Mouse (Mus musculus) ES-CJ7 (cell line): Measurements from ENCODE around the gene Anpep.
A peak's percentile ranks its signal among the peaks of the same experiment; 100 is the strongest.

Source experiments
- DNase-seq: peaks from one replicate; pipeline ENCODE4 v3.0.0; 2011; ENCODE audit warnings: low read depth, low spot score

Gene Anpep

DNA sequence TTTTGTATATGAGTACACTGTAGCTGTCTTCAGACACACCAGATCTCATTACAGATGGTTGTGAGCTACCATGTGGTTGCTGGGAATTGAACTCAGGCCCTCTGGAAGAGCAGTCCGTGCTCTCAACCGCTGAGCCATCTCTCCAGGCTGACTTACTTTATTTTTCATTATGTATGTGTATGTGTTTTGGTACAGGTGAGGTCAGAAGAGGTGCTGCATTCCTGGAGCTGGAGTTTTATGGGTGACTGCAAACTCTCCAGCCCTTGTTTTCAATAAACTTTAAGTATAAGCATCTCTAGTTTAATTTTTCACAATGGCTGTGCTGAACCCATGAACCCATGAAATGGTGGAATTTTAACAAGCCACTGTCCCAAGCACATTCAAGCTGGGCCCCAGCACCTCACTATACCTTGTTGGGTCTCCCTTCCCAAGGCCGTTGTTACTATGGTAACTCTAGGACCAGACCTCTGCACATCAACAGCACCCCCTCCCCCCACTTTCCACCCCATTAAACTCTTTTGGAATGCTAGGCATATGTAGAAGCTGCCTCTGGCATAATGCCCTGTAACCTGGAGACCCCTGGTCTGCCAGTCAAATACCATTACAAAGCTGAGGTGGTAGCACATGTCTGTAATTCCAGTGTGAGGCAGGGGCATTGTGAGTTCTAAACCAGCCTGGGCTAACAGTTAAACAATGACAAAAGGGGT is 5.6 kb upstream of the Anpep start:
- peak; percentile 38 for DNase-seq

DNA sequence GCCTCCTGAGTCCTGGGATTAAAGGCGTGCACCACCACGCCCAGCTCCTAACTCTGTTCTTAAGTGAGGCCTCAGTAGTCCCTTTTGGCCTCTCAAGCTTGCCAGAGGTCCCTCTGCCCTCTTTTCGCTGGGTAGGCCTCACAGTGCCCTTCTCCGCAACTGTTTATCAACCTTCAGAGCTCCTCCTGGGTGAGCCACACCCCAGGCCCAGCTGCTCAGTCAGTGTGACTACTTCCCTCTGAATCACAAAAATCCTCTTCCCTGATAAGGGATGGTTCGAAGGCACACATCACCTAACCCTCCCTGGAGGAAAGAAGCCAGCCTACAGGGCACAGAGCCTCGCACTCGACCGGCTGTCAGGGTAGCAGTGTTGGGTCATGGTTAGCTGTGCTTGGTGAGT is 935 bp upstream of the Anpep start:
- DNase-seq: no peak

DNA sequence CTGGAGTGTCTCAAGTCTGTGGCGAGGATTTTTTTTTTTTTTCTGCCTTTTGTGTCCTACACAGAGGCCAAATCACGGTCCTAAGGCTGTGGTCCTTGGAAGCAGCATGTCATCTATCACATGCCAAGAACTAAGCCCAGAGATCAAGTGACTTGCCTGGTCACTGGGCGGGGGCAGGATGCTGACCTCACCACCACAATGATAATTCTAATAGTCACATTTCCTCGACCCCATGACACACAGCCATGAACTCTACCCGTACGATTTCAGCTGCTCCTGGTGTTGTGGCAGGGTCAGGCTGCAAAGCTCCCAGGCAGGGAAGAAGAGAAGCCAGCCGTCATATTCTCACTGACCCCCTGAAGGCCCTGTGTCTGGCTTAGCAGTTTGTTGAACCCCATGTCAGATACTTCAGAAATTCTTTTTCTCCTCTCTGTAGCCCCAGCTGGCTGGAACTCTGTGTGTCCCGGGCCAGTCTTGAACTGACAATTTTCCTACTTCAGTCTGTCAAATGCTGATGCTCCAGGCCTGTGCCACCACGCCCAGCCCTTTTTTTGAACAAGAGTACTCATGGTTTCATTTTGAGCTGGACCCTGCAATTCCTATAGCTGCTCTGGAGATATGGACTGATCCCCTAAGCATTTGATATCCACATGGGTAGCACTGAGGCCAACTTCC is 1.8 kb downstream of the Anpep start:
- DNase-seq: no peak

DNA sequence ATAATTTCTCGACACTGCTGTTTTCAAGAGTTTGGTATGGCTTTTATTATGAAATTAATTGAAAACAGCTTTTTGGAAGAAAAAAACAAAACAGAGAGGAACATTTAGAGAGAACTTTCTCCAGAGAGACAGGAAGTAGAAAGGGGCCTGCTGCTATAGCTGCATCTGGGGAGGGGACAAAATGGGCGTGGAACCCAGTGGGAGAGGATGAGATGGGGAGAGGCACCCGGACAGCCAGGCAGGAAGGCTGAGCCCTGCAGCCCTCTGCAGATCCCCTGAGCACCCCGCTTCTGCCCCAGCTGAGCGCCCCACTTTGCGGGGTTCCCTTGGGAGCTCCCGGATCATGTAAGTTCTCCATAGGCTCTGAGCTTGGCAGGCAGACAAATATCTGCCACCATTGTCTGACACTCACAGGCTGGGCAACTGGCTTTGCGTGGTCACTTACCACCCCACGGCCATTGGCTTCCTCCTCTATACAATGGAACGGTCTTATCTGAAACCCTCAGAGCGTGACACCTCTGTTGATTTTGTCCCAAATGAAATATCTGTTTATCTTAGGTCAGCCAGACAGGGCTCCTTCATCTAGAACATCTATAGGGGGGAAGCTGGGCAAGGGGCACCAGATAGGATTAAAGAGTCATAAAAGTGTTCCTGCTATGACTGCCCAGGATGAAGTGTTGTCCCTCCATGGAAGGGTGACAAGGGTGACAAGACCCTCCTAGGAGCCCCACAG is 2.5 kb downstream of the Anpep start:
- DNase-seq: no peak

DNA sequence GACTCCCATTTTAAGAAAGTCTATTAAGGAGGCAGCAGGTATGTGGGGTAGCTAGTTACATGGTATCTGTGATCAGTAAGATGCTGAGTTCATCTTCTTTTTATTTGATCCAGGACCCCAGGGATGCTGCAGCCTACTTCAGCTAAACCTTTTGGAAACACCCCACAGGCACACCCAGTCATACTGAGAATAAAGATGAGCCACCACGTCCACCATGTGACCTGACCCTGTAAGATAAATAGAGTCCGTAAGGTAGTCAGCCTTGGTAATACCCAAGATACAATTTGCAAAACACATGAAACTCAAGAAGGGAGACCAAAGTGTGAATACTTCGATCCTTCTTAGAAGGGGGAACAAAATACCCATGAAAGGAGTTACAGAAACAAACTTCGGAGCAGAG is 4.6 kb downstream of the Anpep start:
- no peak for DNase-seq

DNA sequence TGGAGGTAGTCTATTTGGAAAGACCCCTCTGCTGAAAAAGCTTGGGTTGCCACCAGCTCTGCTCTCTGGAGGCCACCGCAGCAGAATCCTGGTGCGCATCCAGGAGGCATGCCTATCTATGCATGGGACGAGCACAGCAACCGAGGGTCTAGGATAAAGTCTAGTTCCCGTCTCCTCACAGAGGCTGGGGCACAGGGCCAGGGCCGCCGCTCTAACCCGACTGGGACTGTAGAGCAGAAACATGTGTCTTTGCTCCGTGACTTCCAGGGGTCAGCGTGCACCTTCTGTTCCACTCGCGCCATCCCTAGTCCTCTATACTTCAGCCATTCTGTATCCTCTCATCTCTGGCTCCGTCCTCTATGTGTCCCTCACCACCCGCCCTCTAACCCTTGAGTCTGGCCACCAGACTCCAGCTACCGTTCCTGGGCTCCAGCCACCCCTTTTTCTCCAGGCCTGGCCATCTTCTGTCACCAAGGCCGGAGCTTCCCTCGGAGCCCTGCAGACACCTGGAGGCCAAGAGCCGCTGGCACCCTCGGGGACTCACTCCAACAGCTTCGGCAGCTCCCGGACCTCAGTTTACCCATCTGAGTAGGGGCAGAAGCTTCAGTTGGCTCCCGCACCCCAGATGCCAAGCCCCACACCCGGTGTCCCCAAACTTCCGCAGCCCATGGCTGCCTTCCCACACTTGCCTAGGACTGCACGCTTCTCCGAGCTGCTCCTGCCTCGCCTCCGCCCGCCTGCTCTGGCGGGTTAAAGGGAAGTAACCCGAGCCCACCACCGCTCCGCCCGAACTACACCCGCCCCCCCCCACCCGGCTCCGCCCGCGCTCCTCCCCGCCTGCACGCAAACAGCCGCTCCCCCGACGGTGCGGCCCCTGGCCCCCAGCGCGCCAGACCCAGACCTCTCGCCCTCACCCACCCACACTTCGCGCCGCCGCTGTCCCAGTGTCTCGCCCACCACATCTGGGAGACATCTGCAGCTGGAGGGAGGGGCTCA is 13.1 kb downstream of the Anpep start:
- peak; percentile 35 for DNase-seq

DNA sequence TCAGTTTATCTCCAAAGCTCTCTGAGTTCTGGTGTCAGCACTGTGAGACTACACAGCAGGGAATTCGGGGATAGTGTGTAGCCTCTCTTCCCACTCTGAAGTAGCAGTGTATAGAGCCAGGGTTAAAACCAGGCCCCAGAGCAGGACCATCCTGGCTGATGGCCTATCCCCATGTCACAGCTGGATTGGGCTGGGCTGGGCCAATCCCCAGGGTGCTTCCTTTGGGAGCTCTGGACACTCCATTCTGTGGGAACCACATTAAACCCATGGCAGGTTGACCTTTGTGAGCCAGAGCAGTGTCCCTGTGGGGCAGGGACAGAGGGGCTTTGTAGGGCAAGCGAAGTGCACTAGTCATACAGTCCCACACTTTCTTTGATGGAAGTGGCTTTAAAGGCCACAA is 14.5 kb downstream of the Anpep start:
- no peak for DNase-seq

DNA sequence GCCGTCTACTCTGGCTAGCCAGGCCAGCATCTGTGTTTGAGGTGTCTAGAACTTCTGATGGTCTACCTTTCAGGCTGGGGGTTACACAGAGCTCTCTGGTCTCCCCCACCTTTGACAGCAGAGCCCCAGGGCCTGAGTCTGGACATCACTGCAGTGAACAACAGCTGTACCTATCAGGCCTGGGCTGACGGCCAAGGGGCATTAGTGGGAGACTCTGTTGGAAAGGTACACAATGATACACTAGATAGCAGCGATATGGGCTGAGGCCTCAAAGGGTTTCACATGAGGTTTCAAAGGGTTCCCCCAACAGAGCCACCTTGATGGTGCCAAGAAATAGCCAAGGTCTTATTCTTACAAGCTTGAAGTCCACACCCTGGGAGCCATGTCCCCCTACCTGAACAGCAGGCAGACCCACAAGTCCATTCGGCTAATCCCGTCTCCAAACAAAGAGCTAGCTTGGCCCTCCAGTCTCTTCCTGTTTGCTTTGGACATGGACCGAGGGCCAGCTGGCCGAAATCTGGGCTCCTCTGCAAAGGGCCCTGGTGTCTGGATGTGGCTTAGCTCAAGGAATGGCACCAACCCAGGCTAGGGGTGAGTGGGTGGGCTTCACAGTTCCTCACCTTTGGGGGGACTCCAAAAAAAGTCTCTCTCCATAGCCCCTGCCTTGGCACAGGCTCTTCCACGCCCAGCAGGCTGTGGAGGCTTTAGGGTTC is 16.6 kb downstream of the Anpep start:
- no peak for DNase-seq

DNA sequence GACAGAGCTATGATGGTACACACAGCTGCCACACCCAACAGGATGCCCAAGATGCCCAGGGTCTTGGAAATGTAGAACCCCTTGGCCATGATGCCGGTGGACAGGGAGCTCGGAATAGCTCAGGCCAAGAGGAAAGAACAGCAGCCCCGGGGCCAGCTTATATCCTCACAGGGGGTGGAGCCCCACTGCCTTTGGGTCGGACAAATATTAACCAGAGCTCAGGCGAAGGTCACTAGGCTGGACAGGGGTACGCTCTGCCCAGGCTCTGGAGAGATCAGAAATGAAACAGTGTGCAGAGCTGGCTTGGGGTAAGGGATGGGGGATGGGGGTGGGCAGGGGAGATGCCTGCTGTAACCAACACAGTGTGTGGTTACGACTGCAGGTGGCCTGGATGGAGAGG is 18.7 kb downstream of the Anpep start:
- DNase-seq: no peak

DNA sequence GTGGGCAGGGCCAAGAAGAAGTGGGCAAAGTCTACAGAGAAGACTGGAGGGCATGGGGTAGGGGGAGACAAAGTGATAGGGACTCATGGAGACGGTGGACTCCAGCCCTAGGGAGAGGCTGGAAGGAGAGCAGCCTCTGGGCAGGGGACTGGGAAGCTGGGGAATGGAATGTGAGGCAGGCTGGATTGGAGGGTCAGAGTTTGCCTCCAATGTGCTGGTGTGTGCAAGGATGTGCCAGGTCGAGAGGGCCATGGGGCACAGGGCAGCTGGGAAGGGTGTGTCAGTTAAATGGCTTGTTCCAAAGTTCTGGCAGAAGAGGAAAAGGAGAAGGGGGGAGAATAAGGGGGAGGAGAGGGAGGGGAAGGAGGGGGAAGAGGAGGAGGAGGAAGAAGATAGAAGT is 23.6 kb downstream of the Anpep start:
- DNase-seq: no peak

DNA sequence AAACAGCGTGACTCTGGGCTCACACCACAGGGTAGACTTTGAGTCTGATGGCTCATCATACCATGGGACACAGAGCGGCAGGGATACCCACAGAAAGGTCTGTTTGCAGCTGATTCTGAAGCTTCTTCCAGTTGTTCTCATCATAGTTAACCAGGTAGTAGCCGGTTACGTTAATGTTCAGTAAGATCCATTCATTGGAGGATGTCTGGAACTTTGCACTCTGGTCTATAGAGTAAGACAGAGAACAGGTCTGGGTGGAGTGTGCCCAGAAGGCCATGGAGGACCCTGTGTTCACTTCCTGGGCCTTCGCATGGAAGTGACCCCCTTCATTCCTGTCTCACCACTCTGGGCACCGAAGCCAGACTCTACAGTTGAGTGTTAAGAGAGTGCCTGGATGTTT is 25.7 kb downstream of the Anpep start:
- no peak for DNase-seq

DNA sequence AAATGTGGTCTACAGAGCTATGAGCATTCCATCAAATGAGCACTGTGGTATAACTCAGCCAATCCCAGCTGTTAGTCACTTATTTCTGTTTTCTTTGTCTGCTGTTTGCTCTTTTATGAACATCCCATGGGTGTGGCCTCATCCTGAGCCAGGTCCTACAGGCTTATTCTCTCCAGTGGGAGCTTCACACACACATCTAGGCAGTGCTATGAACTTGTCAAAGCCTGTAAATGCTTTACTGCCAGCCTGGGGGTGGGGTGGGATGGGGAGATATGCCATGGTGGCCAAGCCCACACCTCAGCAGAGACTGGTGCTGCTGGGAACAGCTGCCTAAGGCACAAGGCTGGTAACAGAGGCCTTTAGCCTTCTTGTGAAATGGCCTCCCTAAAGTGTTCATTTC is 27.9 kb downstream of the Anpep start:
- DNase-seq: no peak

DNA sequence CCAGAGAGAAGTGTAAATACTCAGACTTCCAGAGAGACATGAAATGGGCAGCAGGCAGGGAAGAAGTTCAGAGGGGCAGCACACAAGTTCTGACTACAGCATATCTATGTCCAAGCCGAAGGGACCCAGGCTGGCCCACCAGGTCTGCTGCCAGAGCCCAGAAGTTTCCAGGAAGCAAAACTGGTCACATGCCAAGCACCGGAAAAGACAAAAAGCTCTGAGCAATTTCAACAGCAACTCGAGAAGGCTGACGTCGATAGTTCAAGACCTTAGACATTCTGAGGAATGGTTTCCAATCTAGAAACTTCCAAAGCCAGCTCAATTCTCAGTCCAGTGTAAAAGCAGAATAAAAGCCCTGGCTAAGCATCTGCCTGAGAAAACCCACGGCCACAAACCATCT is 29.3 kb downstream of the Anpep start:
- no peak for DNase-seq

DNA sequence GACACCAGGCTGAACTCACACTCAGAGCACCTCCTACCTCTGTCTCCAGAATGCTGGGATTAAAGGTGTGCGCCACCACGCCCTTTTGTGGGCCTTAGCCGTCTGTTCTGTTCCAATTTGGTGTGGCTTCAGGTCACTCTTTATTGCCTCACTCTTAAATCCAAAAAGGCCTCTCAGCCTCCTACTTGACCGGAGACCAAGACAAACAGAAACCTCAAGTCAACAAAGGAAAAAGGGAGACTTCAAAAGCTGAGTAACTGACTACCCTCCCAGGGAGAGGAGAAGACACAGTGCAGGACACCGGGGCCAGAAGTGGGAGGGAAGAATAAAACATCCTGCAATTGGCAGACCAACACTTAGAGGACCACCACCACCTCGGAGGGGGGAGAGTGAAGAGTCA is 29.7 kb downstream of the Anpep start:
- DNase-seq: no peak

DNA sequence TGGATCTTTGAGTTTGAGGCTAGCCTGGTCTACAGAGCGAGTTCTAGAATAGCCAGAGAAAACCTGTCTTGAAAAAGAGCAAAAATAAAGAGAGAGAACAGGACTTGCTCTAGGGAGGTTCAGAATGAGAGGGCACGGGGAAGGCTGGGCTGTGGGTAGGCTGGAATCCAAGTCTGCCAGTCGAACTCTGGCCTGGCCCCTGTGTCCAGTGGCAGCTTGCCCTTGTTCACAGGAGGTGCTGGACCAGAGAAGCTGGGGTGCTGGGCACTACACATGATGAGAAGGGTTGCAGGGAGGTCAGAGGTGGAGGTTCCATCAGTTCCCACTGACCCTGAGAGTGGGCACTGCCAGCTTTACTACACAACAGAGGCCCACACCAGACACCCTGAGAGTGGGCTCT is 32.5 kb downstream of the Anpep start:
- no peak for DNase-seq

DNA sequence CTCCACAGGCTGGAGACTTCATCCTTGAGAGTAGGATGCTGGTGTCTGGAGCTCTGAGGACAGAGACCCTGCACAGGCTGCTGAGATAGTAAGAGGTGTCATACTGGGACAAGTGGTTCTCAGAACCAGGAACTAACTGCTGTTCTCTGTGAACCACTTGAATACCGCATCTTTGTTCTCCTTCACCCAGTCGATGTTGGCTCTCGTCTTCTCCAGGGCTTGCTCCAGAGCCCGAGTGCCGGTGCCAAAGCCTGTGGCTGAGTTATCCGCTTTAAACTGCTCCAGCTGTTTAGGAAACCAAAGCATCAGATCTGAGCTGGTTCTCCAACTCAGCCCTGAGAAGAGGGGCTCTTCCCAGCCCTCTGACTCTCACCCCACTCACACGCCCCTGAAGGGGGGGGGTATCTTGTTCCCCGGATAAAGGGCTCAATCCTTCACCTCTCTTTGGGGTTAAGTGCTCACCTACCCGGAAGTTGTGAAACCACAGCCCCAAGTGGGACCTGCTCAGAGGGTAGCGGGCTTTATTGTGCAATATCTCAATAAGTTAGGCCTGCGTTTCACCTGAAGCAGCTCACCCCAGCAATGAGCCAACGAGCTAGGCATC is 38.7 kb downstream of the Anpep start:
- DNase-seq: no peak

DNA sequence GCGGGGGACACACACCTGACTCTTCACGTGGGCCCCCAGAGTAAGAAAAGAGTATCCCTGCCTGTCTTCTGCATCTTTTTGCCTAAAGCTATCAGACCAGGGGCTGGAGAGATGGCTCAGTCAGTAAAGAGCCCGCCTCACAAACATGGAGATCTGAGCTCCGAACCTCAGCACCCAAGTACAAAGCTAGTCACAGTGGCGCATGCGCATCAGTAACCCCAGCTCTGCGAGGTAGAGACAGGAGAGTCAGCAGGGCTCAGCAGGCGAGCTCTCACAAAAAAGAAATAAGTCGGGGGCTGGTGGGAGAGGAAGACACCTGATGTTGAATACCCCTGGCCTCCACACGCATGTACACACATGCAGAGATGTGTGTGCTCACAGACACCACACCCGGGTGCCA is 40.9 kb downstream of the Anpep start:
- peak; percentile 78 for DNase-seq

DNA sequence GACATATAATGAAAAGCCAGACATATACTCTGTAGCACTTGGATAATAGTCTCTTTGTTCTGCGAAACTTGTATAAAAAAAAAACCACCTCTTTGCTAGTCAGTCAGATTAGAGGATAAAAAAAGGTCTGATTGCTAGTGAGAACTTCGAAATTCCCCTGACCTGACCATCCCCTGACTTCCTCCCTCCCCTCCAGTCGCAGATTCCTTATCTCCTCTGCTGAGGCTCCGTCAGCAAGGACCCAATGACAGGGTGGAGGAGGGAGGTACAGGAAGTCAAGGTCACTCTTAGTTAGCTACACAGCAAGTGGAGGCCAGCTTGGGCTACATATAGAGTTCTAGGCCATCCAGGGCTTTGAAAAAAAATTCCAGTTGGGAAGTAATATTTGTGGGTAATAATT is 41.3 kb downstream of the Anpep start:
- peak; percentile 38 for DNase-seq

DNA sequence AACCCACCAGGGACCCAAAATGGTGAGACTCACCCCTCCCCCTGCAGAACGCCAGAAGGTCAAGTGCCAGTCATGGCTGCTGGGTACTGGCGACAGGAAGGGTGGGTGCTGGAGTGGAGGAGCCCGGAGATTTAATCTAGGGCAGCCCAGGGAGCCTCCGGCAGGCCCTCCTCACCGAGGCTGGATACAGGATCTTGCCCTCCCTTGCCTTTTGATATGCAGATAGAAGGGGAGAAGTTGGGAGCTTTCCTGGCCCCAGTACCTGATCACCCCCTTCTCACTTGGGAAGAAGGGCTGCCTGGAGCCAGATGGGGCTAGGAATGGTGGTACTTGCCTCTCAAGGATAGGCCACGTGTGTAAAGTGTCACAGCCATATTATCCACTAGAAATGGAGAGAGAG is 42.5 kb downstream of the Anpep start:
- DNase-seq: peak; percentile 79

DNA sequence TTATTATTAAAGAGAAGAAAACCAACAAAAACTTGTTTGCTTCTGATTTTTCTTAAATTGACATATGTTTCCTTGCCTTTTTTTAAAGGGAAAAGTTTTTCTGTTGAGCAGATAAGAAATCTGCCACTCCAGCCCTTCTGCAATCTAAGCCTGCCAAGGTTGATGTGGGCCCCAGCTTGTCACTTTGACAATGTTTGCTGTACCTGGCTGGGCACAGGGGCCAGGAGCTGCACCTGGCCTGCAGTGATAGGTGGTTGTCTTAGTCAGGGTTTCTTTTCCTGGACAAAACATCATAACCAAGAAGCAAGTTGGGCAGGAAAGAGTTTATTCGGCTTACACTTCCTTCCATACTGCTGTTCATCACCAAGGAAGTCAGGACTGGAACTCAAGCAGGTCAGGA is 47.5 kb downstream of the Anpep start:
- no peak for DNase-seq
